Comparison of ENCODE assay signal across 14 mouse cellular contexts in genomic region chr2:35697768-35698167, GRCm38 (mm10).
DNase-seq lines count a peak whose midpoint lies in the region; ATAC-seq lines count a peak whose summit lies in the region.
"Had no signal": no experiment of that assay in that cellular context is flagged by ENCODE, and none has a peak within 500 bp of the region (broad histone marks: within the 10 kb centered on the region; RNA-seq: fewer than 3 reads in every experiment).

No protein-coding gene starts in this region.

- no peak overlapping the region for H3K9ac ChIP-seq in heart, embryonic 12.5 days
- H3K9ac ChIP-seq in limb, embryonic 12.5 days (replicated peaks) = 0 out of 2 replicates have a peak overlapping the region, but pooled peaks have one; percentile 23
- H3K9ac ChIP-seq: lung, embryonic 14.5 days; neural tube, embryonic 12.5 days; stomach, embryonic 15.5 days had no signal

- H3K27ac ChIP-seq in heart, embryonic 12.5 days (ENCODE audit: poor library complexity, severe bottlenecking) = peak overlapping the region; percentile 92; the same call in 1 of the 2 replicates
- peak overlapping the region; percentile 94; the same call in 1 of the 2 replicates for H3K27ac ChIP-seq in limb, embryonic 12.5 days
- H3K27ac ChIP-seq: neural tube, embryonic 12.5 days had no signal

- peaks cover 100% of the 10 kb centered on the region for H3K4me1 ChIP-seq in heart, embryonic 12.5 days (replicated peaks)
- H3K4me1 ChIP-seq in limb, embryonic 12.5 days (replicated peaks) = peaks cover 91% of the 10 kb centered on the region

- DNase-seq in heart, adult 9 months (ENCODE audit: low spot score in 2 of 2) = no peak
- DNase-seq in lung, postnatal 36 days = peak; percentile 48
- no peak for DNase-seq in lung, postnatal 10 days
- DNase-seq in spleen, postnatal 14 days (ENCODE audit: low spot score in 2 of 2) = no peak
- no peak for DNase-seq in layer of hippocampus, postnatal 36 days
- DNase-seq: cerebellum, postnatal 10 days; lung, embryonic 14.5 days; spleen, adult 18-20 months; thymus, postnatal 14 days had no signal

- no peaks in the 10 kb centered on the region for H3K9me3 ChIP-seq in heart, embryonic 12.5 days (replicated peaks)
- no peaks in the 10 kb centered on the region for H3K9me3 ChIP-seq in limb, embryonic 12.5 days
- H3K9me3 ChIP-seq: neural tube, embryonic 12.5 days; stomach, embryonic 15.5 days had no signal

- H3K4me3 ChIP-seq in heart, embryonic 12.5 days = no peak overlapping the region
- H3K4me3 ChIP-seq in limb, embryonic 12.5 days (replicated peaks) = no peak overlapping the region
- H3K4me3 ChIP-seq: neural tube, embryonic 12.5 days; stomach, embryonic 15.5 days had no signal

- no peaks in the 10 kb centered on the region for H3K27me3 ChIP-seq in heart, embryonic 12.5 days (replicated peaks)
- H3K27me3 ChIP-seq in limb, embryonic 12.5 days = no peaks in the 10 kb centered on the region
- H3K27me3 ChIP-seq: neural tube, embryonic 12.5 days; stomach, embryonic 15.5 days had no signal

- no peak for ATAC-seq in heart, embryonic 12.5 days (ENCODE audit: insufficient number of reproducible peaks, low FRiP score)
- ATAC-seq in limb, embryonic 12.5 days (ENCODE audit: insufficient number of reproducible peaks, insufficient read depth, low FRiP score, low TSS enrichment, low read depth) = no peak
- ATAC-seq: hindbrain, postnatal 0 days had no signal

- no peak overlapping the region for H3K4me2 ChIP-seq in heart, embryonic 12.5 days
- peak overlapping the region; percentile 45 for H3K4me2 ChIP-seq in limb, embryonic 12.5 days

- no peaks in the 10 kb centered on the region for H3K36me3 ChIP-seq in heart, embryonic 12.5 days
- no peaks in the 10 kb centered on the region for H3K36me3 ChIP-seq in limb, embryonic 12.5 days
- H3K36me3 ChIP-seq: neural tube, embryonic 12.5 days; stomach, embryonic 15.5 days had no signal

- 88% methylated on average over 3 of the region's 3 CpGs for WGBS in heart, embryonic 12.5 days
- WGBS in limb, embryonic 12.5 days = 80% methylated on average over 3 of the region's 3 CpGs
